8 mouse cellular contexts compared by ENCODE assay signal in the genomic region with DNA sequence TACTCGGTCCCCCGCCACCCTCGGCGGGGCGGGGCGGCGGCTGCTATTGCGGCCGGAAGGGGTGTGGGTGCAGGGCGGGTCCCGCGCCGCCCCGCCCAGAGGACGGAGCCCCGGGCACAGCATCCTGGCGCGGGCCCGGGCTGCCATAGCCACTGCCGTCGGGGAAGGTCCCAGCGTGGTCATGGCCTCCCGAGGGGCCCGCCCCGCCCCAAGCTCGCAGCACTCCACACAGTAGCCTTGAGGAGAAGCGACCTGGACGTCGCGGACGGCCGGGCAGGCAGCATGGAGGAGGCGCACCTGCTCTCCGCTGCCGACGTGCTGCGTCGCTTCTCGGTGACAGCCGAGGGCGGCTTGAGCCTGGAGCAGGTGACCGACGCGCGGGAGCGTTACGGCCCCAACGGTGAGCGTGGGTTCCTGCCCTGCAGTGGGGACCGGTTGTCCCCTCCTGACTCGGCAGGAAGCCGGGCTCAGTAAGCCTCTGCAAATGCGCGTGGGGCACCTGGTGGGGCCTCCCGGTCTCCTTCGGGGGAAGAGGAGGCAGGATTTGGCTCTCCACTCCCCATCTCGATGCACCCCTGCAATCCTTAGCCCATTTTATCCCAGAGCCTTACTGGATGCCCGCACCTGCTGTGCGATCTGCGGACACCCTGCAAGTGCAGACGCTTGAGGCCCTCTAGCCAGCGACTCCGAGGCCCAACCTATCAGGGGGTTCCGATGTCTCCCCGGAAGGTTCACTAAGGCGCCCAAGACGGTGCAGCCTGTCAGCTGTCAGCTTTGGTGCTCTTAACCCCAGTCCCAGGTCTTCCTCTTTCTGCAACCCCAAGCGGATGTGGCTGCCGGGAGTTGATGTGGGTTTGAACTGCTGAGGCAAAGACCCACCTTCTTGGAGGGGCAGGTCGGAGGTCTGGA. TPM values are rescaled to one million over a fixed set of nuclear protein-coding genes. Genes with fewer than 3 reads are reported as not detected.
DNase-seq lines count a peak whose midpoint lies in the region; ATAC-seq and TF ChIP-seq lines count a peak whose summit lies in the region.

A gene (plus strand): TSS at position 98 of the 909 bp plus-strand sequence.

- no peak for TF ChIP-seq POLR2A in testis, adult 2 months (IDR thresholded peaks at IDR 0.05; ENCODE audit: control insufficient read depth, low read depth, low read length)
- TF ChIP-seq POLR2A in olfactory bulb, adult 2 months (IDR thresholded peaks at IDR 0.05; ENCODE audit: insufficient read depth, low read depth, low read length): no peak

- no peaks in the 10 kb centered on the region for H3K9me3 ChIP-seq in forebrain, postnatal 0 days (ENCODE audit: low read length)
- no peaks in the 10 kb centered on the region for H3K9me3 ChIP-seq in hindbrain, postnatal 0 days (ENCODE audit: low read length)
- no peaks in the 10 kb centered on the region for H3K9me3 ChIP-seq in lung, embryonic 14.5 days (ENCODE audit: low read depth, low read length)

- H3K27ac ChIP-seq in testis, adult 2 months (ENCODE audit: control insufficient read depth, insufficient read depth, low read depth, low read length): no peak within 1 kb of the TSS
- no peak within 1 kb of the TSS for H3K27ac ChIP-seq in forebrain, postnatal 0 days (ENCODE audit: low read depth, low read length)
- H3K27ac ChIP-seq in hindbrain, postnatal 0 days: no peak within 1 kb of the TSS
- H3K27ac ChIP-seq in lung, embryonic 14.5 days (ENCODE audit: low read depth): no peak within 1 kb of the TSS
- no peak within 1 kb of the TSS for H3K27ac ChIP-seq in olfactory bulb, adult 2 months (ENCODE audit: insufficient read depth, low read depth, low read length)

- no peak for ATAC-seq in forebrain, postnatal 0 days
- ATAC-seq in hindbrain, postnatal 0 days: no peak
- 0 out of 2 replicates have a peak, but pooled peaks have one; percentile 10 for ATAC-seq in lung, embryonic 14.5 days (ENCODE audit: insufficient read depth)
- ATAC-seq in cerebellum, adult (ENCODE audit: insufficient number of reproducible peaks, low FRiP score, low TSS enrichment): no peak

- WGBS in forebrain, postnatal 0 days: 6% methylated on average over 67 of the region's 70 CpGs
- 4% methylated on average over 66 of the region's 70 CpGs for WGBS in hindbrain, postnatal 0 days
- WGBS in lung, embryonic 14.5 days: 3% methylated on average over 70 of the region's 70 CpGs
- 7% methylated on average over 70 of the region's 70 CpGs for WGBS in olfactory bulb, adult 2 months

- H3K4me3 ChIP-seq in testis, adult 2 months (ENCODE audit: control insufficient read depth, low read depth, low read length): peak within 1 kb of the TSS; percentile 56
- peak within 1 kb of the TSS; percentile 17 for H3K4me3 ChIP-seq in forebrain, postnatal 0 days (ENCODE audit: low read depth, low read length)
- H3K4me3 ChIP-seq in hindbrain, postnatal 0 days (ENCODE audit: low read length): peak within 1 kb of the TSS; percentile 23
- peak within 1 kb of the TSS; percentile 40 for H3K4me3 ChIP-seq in lung, embryonic 14.5 days (ENCODE audit: low read depth, low read length)
- H3K4me3 ChIP-seq in olfactory bulb, adult 2 months (ENCODE audit: insufficient read depth, low read depth, low read length): peak within 1 kb of the TSS; percentile 19

- no peak within 1 kb of the TSS for H3K9ac ChIP-seq in forebrain, postnatal 0 days
- no peak within 1 kb of the TSS for H3K9ac ChIP-seq in hindbrain, postnatal 0 days (replicated peaks; ENCODE audit: low read length)
- H3K9ac ChIP-seq in lung, embryonic 14.5 days: peak within 1 kb of the TSS; percentile 20; the same call in 1 of the 2 replicates

- H3K27me3 ChIP-seq in testis, adult 2 months (ENCODE audit: control insufficient read depth, insufficient read depth, low read length): no peaks in the 10 kb centered on the region
- H3K27me3 ChIP-seq in forebrain, postnatal 0 days (ENCODE audit: insufficient read depth, low read length): peaks cover 32% of the 10 kb centered on the region
- peaks cover 27% of the 10 kb centered on the region for H3K27me3 ChIP-seq in hindbrain, postnatal 0 days (ENCODE audit: insufficient read depth, low read length)
- peaks cover 26% of the 10 kb centered on the region for H3K27me3 ChIP-seq in lung, embryonic 14.5 days (ENCODE audit: insufficient read depth, low read length)

- H3K36me3 ChIP-seq in testis, adult 2 months (ENCODE audit: control insufficient read depth, insufficient read depth, low read length): no peaks in the 10 kb centered on the region
- no peaks in the 10 kb centered on the region for H3K36me3 ChIP-seq in forebrain, postnatal 0 days (ENCODE audit: insufficient read depth)
- H3K36me3 ChIP-seq in hindbrain, postnatal 0 days (ENCODE audit: insufficient read depth, low read length): no peaks in the 10 kb centered on the region
- no peaks in the 10 kb centered on the region for H3K36me3 ChIP-seq in lung, embryonic 14.5 days (ENCODE audit: insufficient read depth)

- TF ChIP-seq CTCF in testis, adult 2 months (IDR thresholded peaks at IDR 0.05; ENCODE audit: control insufficient read depth, insufficient read depth, insufficient replicate concordance, low read depth, low read length): no peak
- no peak for TF ChIP-seq CTCF in forebrain, postnatal 0 days (IDR thresholded peaks at IDR 0.05; ENCODE audit: low read depth)
- no peak for TF ChIP-seq CTCF in hindbrain, postnatal 0 days (IDR thresholded peaks at IDR 0.05; ENCODE audit: low read depth)
- no peak for TF ChIP-seq CTCF in lung, embryonic 14.5 days (IDR thresholded peaks at IDR 0.05; ENCODE audit: low read depth)
- TF ChIP-seq CTCF in olfactory bulb, adult 2 months (IDR thresholded peaks at IDR 0.05; ENCODE audit: insufficient read depth, low read depth, low read length): no peak

- peak within 1 kb of the TSS; percentile 32 for H3K4me2 ChIP-seq in forebrain, postnatal 0 days (ENCODE audit: low read depth)
- H3K4me2 ChIP-seq in hindbrain, postnatal 0 days (ENCODE audit: low read depth, low read length): peak within 1 kb of the TSS; percentile 34
- peak within 1 kb of the TSS; percentile 69 for H3K4me2 ChIP-seq in lung, embryonic 14.5 days

- peaks cover 9% of the 10 kb centered on the region for H3K4me1 ChIP-seq in testis, adult 2 months (ENCODE audit: control insufficient read depth, insufficient read depth, low read length)
- H3K4me1 ChIP-seq in forebrain, postnatal 0 days (ENCODE audit: insufficient read depth): no peaks in the 10 kb centered on the region
- H3K4me1 ChIP-seq in hindbrain, postnatal 0 days (ENCODE audit: insufficient read depth, low read length): no peaks in the 10 kb centered on the region
- H3K4me1 ChIP-seq in lung, embryonic 14.5 days (ENCODE audit: insufficient read depth): peaks cover 12% of the 10 kb centered on the region; the same call in 1 of the 2 replicates
- H3K4me1 ChIP-seq in olfactory bulb, adult 2 months (ENCODE audit: control insufficient read depth, insufficient read depth, low read length): peaks cover 21% of the 10 kb centered on the region

- no peak for DNase-seq in testis, postnatal 14 days (ENCODE audit: low spot score)
- DNase-seq in forebrain, postnatal 0 days: no peak
- DNase-seq in hindbrain, postnatal 0 days (ENCODE audit: low spot score): no peak
- no peak for DNase-seq in lung, embryonic 14.5 days
- no peak for DNase-seq in cerebellum, postnatal 25 days

RNA-seq across cellular contexts. Expression of the gene that starts here (rescaled TPM):
- 4.8 and 4.9 TPM in 2 replicates for polyA plus RNA-seq in testis, adult 2 months (2012; rRNA removed)
- 1.5 and 1.6 TPM in 2 replicates for total RNA-seq in forebrain, postnatal 0 days (2014; rRNA removed)
- polyA plus RNA-seq in forebrain, postnatal 0 days (2015; fragmentation: Nextera tagmentation; extraction: Ambion mirVana): 1.7 and 2.4 TPM in 2 replicates
- 2.4 and 4.6 TPM in 2 replicates for total RNA-seq in hindbrain, postnatal 0 days (2014; rRNA removed)
- polyA plus RNA-seq in hindbrain, postnatal 0 days (2015; fragmentation: Nextera tagmentation; extraction: Ambion mirVana): 2.4 and 2.7 TPM in 2 replicates
- polyA plus RNA-seq in lung, embryonic 14.5 days (2014; fragmentation: Nextera tagmentation; extraction: Ambion mirVana): 7.4 and 7.6 TPM in 2 replicates
- 103 TPM in 1 of 2 replicates, not detected in the other for polyA plus RNA-seq in olfactory bulb, adult 2 months (2012; ENCODE audit: insufficient read depth, insufficient read length, low replicate concordance, missing spikeins)

Comparison
In these comparisons a context has a peak if more than half of its experiments do, and no peak if none do; other contexts are left out.
1. RNA of the gene that starts here (polyA plus RNA-seq): 103 TPM in olfactory bulb, adult 2 months; 7.4 to 7.6 TPM in lung, embryonic 14.5 days, 4.8 to 4.9 TPM in testis, adult 2 months, 1.7 to 2.4 TPM in forebrain, postnatal 0 days and 2.4 to 2.7 TPM in hindbrain, postnatal 0 days; every median in the first group is over 10 times any median in the second.
2. Peak in every context shown above with its lines, with median percentiles within 50 percentile points of each other: H3K4me3 ChIP-seq and H3K4me2 ChIP-seq.